Comparison of ENCODE assay signal across 14 mouse cellular contexts in genomic region chr8:87984032-87984431, GRCm38 (mm10). TPM values are rescaled to one million over a fixed set of nuclear protein-coding genes. Genes with fewer than 3 reads are reported as not detected.
"Had no signal": no experiment of that assay in that cellular context is flagged by ENCODE, and none has a peak within 500 bp of the region (broad histone marks: within the 10 kb centered on the region; RNA-seq: fewer than 3 reads in every experiment).

No protein-coding gene starts in this region.

- ATAC-seq: midbrain, embryonic 13.5 days had no signal

- H3K4me1 ChIP-seq: liver, embryonic 15.5 days; midbrain, embryonic 13.5 days; neural tube, embryonic 15.5 days had no signal

- H3K36me3 ChIP-seq: limb, embryonic 10.5 days; liver, embryonic 15.5 days; lung, embryonic 15.5 days; midbrain, embryonic 13.5 days; neural tube, embryonic 15.5 days had no signal

- H3K27ac ChIP-seq: limb, embryonic 10.5 days; liver, embryonic 15.5 days; lung, embryonic 15.5 days; macrophage; midbrain, embryonic 13.5 days; neural tube, embryonic 15.5 days had no signal

- H3K9ac ChIP-seq: liver, embryonic 15.5 days; lung, embryonic 15.5 days; midbrain, embryonic 13.5 days; neural tube, embryonic 15.5 days had no signal

- DNase-seq: kidney, postnatal 14 days; lung, postnatal 14 days; right cerebral cortex, adult 18-20 months; right cerebral cortex, postnatal 25 days; thymus, postnatal 36 days had no signal

- H3K27me3 ChIP-seq: liver, embryonic 15.5 days; lung, embryonic 15.5 days; midbrain, embryonic 13.5 days; neural tube, embryonic 15.5 days had no signal

- H3K4me2 ChIP-seq: liver, embryonic 11.5 days; liver, embryonic 15.5 days; lung, embryonic 15.5 days; midbrain, embryonic 13.5 days; neural tube, embryonic 15.5 days had no signal

- H3K9me3 ChIP-seq: limb, embryonic 10.5 days; liver, embryonic 15.5 days; lung, embryonic 15.5 days; midbrain, embryonic 13.5 days; neural tube, embryonic 15.5 days had no signal

- H3K4me3 ChIP-seq: limb, embryonic 10.5 days; liver, embryonic 15.5 days; lung, embryonic 15.5 days; midbrain, embryonic 13.5 days; myocyte; neural tube, embryonic 15.5 days had no signal

RNA-seq across cellular contexts. Expression of gene Zfp423, which starts 24.6 kb away (rescaled TPM):
- total RNA-seq: megakaryocyte-erythroid progenitor cell, adult 5-6 weeks had no signal
- polyA plus RNA-seq: macrophage had no signal
